Mouse (Mus musculus): ENCODE measurements around the gene Abhd17a.

DNA sequence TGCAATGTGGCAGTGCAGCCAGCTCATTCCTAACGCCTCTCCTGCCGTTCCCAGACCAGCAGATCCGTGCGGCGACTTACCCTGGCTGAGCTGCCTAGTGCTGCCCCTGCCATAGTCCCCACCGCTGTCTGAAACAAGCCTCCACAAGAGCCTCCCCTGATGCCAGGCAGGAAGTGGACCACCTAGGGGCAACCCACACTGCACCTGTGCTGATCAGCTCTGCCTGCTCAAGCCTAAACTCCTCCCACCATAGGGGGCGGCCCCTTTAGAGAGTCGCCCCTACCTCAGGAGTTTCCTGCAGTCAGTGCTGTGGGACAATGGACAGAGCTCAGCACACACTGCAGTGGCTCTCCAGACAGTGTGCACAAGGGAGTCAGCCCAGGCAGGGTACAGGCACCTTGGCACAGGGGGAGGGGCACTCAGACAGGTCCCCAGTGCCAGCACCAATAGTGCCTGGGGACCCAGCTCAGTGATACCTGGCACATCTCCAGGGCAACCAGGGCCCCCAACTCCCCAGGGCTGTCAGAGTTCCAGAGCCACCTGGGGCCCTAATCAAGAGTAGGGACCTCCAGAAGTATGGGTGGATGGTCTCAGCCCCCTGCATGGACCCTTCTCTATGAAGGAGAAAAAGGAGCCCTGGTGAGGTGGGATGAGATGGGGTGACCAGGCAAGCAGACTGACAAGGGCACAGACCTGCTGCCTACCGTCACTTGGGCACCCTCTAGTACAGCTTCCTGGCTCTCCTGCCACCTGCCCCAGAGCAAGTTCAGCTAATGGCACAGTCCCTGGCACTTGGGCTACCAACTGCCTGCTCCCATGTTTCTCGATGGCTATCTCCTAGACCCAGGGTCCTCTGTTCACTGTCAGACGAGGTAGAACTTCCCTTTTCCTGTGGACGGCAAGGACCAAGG is 5.2 kb downstream of the Abhd17a start:
- TF ChIP-seq CTCF (IDR thresholded peaks at IDR 0.05; ENCODE audit: low read depth) (no peak), EP300 (IDR thresholded peaks at IDR 0.05; ENCODE audit: low read depth) (no peak)

All from liver, postnatal 0 days (tissue).